Mouse (Mus musculus) lung, embryonic 14.5 days (tissue): Measurements from ENCODE around the gene Mrpl50. TPM values are rescaled to one million over a fixed set of nuclear protein-coding genes. Genes with fewer than 3 reads are reported as not detected.

Source experiments
- ATAC-seq: fragments of 200-750 bp; cut with Nextera tagmentation; 2 replicates; pipeline ENCODE4 v1.8.0; 2017; ENCODE audit warnings: mild to moderate bottlenecking, moderate TSS enrichment, moderate library complexity; ENCODE audit not compliant: insufficient read depth
- DNase-seq: peaks from one replicate; pipeline ENCODE4 v3.0.0-alpha.2; 2015
- H3K27ac ChIP-seq: fragments of 300-500 bp; sonication (generic); 2 replicates; pipeline ENCODE4 v1.5.1; 2014; ENCODE audit warnings: low read depth, mild to moderate bottlenecking, moderate library complexity
- H3K27me3 ChIP-seq: fragments of 300-500 bp; sonication (generic); 2 replicates; pipeline ENCODE4 v1.6.1; 2014; ENCODE audit warnings: low read length, control low read depth; ENCODE audit not compliant: insufficient read depth
- H3K36me3 ChIP-seq: fragments of 300-500 bp; sonication (generic); 2 replicates; pipeline ENCODE4 v1.6.1; 2014; ENCODE audit warnings: control low read depth; ENCODE audit not compliant: insufficient read depth
- H3K4me1 ChIP-seq: fragments of 300-500 bp; sonication (generic); 2 replicates; pipeline ENCODE4 v1.6.1; 2014; ENCODE audit warnings: antibody characterized with exemption, control low read depth; ENCODE audit not compliant: insufficient read depth
- H3K4me2 ChIP-seq: fragments of 300-500 bp; sonication (generic); 2 replicates; pipeline ENCODE4 v1.6.1; 2014; ENCODE audit warnings: mild to moderate bottlenecking
- H3K4me3 ChIP-seq: fragments of 300-500 bp; sonication (generic); 2 replicates; pipeline ENCODE4 v1.5.1; 2014; ENCODE audit warnings: low read depth, low read length
- H3K9ac ChIP-seq: fragments of 300-500 bp; sonication (generic); 2 replicates; pipeline ENCODE4 v1.6.1; 2014
- H3K9me3 ChIP-seq: fragments of 300-500 bp; sonication (generic); 2 replicates; pipeline ENCODE4 v1.6.1; 2016; ENCODE audit warnings: low read depth, low read length, control low read depth
- CTCF ChIP-seq: IDR thresholded peaks from 2 replicates; pipeline ENCODE4 v1.5.1; 2016; ENCODE audit warnings: antibody characterized with exemption, low read depth
- WGBS: fragments of 180-500 bp; shearing (Covaris S2); extraction: QIAGEN DNeasy Blood & Tissue Kit; methylation state at CpG from one replicate; pipeline ENCODE4 v1.1.7; 2014; 5-methylcytosine and 5-hydroxymethylcytosine counted together
- polyA plus RNA-seq: library from polyadenylated mRNA; unstranded; fragments of >200 nt; fragmentation: Nextera tagmentation; extraction: Ambion mirVana; gene quantifications from 2 replicates; pipeline ENCODE4 v1.2.1, GENCODE M21; 2014

The Mrpl50 gene
- polyA plus RNA-seq, result 75.2 and 75.9 TPM in 2 replicates

GRCm38 (mm10) chr4:49520572-49521340 lies at the start of gene Mrpl50, which contains the start of gene Zfp189:
TSS of gene Mrpl50 (minus strand) at chr4:49521093.
TSS of gene Zfp189 (plus strand) at chr4:49521176.
- peak within 1 kb of the TSS; percentile 74 for H3K4me2 ChIP-seq
- TF ChIP-seq CTCF, result no peak
- under 1% methylated on average over 41 of the region's 41 CpGs for WGBS
- H3K27me3 ChIP-seq, result no peaks in the 10 kb centered on the region
- H3K9ac ChIP-seq, result peak within 1 kb of the TSS; percentile 83
- no peaks in the 10 kb centered on the region for H3K9me3 ChIP-seq
- H3K4me1 ChIP-seq, result no peaks in the 10 kb centered on the region
- peaks cover 10% of the 10 kb centered on the region for H3K36me3 ChIP-seq
- H3K4me3 ChIP-seq, result peak within 1 kb of the TSS; percentile 72
- peak within 1 kb of the TSS; percentile 69 for H3K27ac ChIP-seq
- ATAC-seq, result peak; percentile 100
- peak; percentile 99 for DNase-seq

GRCm38 (mm10) chr4:49567613-49568012 lies 46.7 kb upstream of the Mrpl50 start:
- Histone ChIP-seq H3K27me3 (no peaks in the 10 kb centered on the region), H3K4me3 (no peak overlapping the region), H3K4me1 (no peaks in the 10 kb centered on the region), H3K4me2 (no peak overlapping the region), H3K9me3 (no peaks in the 10 kb centered on the region), H3K36me3 (no peaks in the 10 kb centered on the region), H3K27ac (no peak overlapping the region), H3K9ac (no peak overlapping the region)
- peak; percentile 83 for ATAC-seq
- peak; percentile 86 for TF ChIP-seq CTCF
- DNase-seq, result peak; percentile 91
- WGBS, result 16% methylated on average over 3 of the region's 3 CpGs

DNA sequence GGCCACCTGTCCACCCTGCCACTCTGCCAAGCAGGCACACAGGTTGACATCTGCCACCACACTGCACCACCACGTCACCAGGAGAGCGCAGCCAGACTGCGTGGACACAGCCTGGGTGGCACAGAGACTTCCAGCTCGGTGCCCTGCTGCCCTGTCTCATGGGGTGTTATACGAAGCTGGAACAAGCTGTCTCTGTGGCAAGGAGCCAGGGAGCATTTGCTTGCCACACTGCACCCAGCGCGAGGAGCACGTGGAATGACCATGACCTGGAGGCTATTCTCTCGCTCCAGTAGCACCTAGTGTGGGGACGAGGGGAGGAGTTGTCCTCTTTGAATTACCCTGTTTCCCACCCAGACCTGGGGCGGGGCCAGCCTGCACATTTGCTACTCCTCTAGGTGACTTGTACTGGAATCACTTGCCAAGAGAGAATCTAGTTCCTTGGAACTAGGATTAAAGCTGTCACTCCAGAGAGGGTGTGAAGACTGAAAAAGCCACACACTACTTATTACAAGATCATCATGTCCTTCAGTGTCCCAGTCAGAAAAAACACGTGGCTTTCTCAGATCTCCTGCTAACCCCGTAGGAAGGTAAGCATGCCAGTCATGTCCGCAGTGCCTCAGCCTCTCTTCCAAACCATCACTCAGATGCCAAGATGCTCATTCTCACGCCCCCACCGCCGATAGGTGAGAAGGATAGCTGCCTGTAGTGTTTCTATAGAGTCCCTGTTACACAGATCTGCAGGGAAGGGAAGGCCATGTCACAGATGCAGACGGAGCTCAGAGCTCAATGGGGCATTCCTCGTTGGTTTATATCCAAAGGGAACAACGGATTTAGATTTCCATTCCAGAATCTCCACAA lies 39.3 kb upstream of the Mrpl50 start:
- Histone ChIP-seq H3K4me1 (no peaks in the 10 kb centered on the region), H3K36me3 (no peaks in the 10 kb centered on the region), H3K9me3 (no peaks in the 10 kb centered on the region), H3K27me3 (no peaks in the 10 kb centered on the region), H3K4me2 (no peak overlapping the region), H3K9ac (no peak overlapping the region), H3K4me3 (no peak overlapping the region), H3K27ac (no peak overlapping the region)
- TF ChIP-seq CTCF, result no peak
- DNase-seq (no peak), ATAC-seq (no peak)
- 60% methylated on average over 20 of the region's 20 CpGs for WGBS

- WGBS, result 32% methylated on average over 2 of the region's 2 CpGs
- H3K36me3 ChIP-seq, result no peaks in the 10 kb centered on the region
- DNase-seq, result no peak
- H3K27me3 ChIP-seq, result no peaks in the 10 kb centered on the region
- H3K27ac ChIP-seq, result no peak overlapping the region
- H3K9ac ChIP-seq, result no peak overlapping the region
- no peak overlapping the region for H3K4me2 ChIP-seq
- no peak for ATAC-seq
- H3K4me3 ChIP-seq, result no peak overlapping the region
- no peak for TF ChIP-seq CTCF
- H3K9me3 ChIP-seq, result no peaks in the 10 kb centered on the region
- H3K4me1 ChIP-seq, result no peaks in the 10 kb centered on the region
These were observed 37.3 kb upstream of the Mrpl50 start for GRCm38 (mm10) chr4:49558181-49558580.

DNA sequence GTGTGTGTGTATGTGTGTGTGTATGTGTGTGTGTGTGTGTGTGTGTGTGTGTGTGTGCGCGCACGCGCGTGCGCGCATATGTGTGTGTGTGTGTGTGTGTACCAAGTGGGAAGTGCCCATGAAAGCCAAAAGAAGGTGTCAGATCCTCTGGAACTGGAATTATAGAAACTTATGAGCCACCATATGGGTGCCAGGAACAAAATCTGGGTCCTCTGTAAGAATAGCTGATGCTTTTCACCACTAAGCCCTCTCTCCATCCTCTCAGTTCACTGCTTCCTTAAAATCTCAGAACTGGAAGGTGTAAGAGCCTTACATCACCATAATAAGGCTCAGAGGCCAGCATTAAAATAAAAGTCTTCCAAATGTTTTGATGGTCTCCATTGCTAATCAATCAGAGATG lies 36.5 kb upstream of the Mrpl50 start:
- Histone ChIP-seq H3K27me3 (no peaks in the 10 kb centered on the region), H3K27ac (no peak overlapping the region), H3K9ac (no peak overlapping the region), H3K36me3 (no peaks in the 10 kb centered on the region), H3K4me3 (no peak overlapping the region), H3K4me2 (no peak overlapping the region), H3K9me3 (no peaks in the 10 kb centered on the region), H3K4me1 (no peaks in the 10 kb centered on the region)
- DNase-seq, result no peak
- WGBS, result 100% methylated on average over 6 of the region's 7 CpGs
- no peak for ATAC-seq
- no peak for TF ChIP-seq CTCF

- no peak overlapping the region for H3K4me3 ChIP-seq
- no peaks in the 10 kb centered on the region for H3K27me3 ChIP-seq
- H3K36me3 ChIP-seq, result no peaks in the 10 kb centered on the region
- no peak overlapping the region for H3K4me2 ChIP-seq
- no peaks in the 10 kb centered on the region for H3K4me1 ChIP-seq
- DNase-seq (no peak), ATAC-seq (no peak)
- WGBS, result 80% methylated on average over 5 of the region's 5 CpGs
- no peak for TF ChIP-seq CTCF
- H3K9ac ChIP-seq, result no peak overlapping the region
- H3K9me3 ChIP-seq, result no peaks in the 10 kb centered on the region
- H3K27ac ChIP-seq, result no peak overlapping the region
These were observed 32.5 kb upstream of the Mrpl50 start for GRCm38 (mm10) chr4:49553380-49553779.

- Histone ChIP-seq H3K4me3 (no peak within 1 kb of the TSS), H3K4me1 (no peaks in the 10 kb centered on the region), H3K27ac (no peak within 1 kb of the TSS), H3K36me3 (no peaks in the 10 kb centered on the region), H3K9ac (no peak within 1 kb of the TSS), H3K27me3 (no peaks in the 10 kb centered on the region), H3K4me2 (no peak within 1 kb of the TSS), H3K9me3 (no peaks in the 10 kb centered on the region)
- no peak for ATAC-seq
- DNase-seq, result no peak
- WGBS, result 33% methylated on average over 3 of the region's 3 CpGs
- TF ChIP-seq CTCF, result no peak
These were observed 28.5 kb upstream of the Mrpl50 start, which contains the start of gene Aldob for GRCm38 (mm10) chr4:49549383-49549782. TSS of gene Aldob (minus strand) at chr4:49549546.
